Mouse (Mus musculus) heart, embryonic 11.5 days (tissue): ENCODE data around the gene Fam173b. TPM values are rescaled to one million over a fixed set of nuclear protein-coding genes. Genes with fewer than 3 reads are reported as not detected.

Experiments used
- ATAC-seq: fragments of 200-750 bp; cut with Nextera tagmentation; replicated peaks from 2 replicates; pipeline ENCODE4 v1.8.0; 2017; ENCODE audit warnings: moderate library complexity; ENCODE audit not compliant: insufficient number of reproducible peaks, low FRiP score, low TSS enrichment
- H3K27ac ChIP-seq: fragments of 300-500 bp; sonication (generic); 2 replicates; pipeline ENCODE4 v1.5.1; 2014; ENCODE audit warnings: mild to moderate bottlenecking, low read depth, low read length
- H3K27me3 ChIP-seq: fragments of 300-500 bp; sonication (generic); 2 replicates; pipeline ENCODE4 v1.6.1; 2014; ENCODE audit warnings: mild to moderate bottlenecking, low read length, mixed read lengths; ENCODE audit not compliant: control insufficient read depth, insufficient read depth
- H3K36me3 ChIP-seq: fragments of 300-500 bp; sonication (generic); 2 replicates; pipeline ENCODE4 v1.6.1; 2014; ENCODE audit warnings: mild to moderate bottlenecking, low read length, moderate library complexity, mixed read lengths; ENCODE audit not compliant: control insufficient read depth, insufficient read depth
- H3K4me1 ChIP-seq: fragments of 300-500 bp; sonication (generic); 2 replicates; pipeline ENCODE4 v1.6.1; 2014; ENCODE audit warnings: low read length; ENCODE audit not compliant: control insufficient read depth, insufficient read depth
- H3K4me2 ChIP-seq: fragments of 300-500 bp; sonication (generic); 2 replicates; pipeline ENCODE4 v1.6.1; 2014; ENCODE audit warnings: mild to moderate bottlenecking, moderate library complexity
- H3K4me3 ChIP-seq: fragments of 300-500 bp; sonication (generic); 2 replicates; pipeline ENCODE4 v1.5.1; 2014; ENCODE audit warnings: low read depth, low read length
- H3K9ac ChIP-seq: fragments of 300-500 bp; sonication (generic); 2 replicates; pipeline ENCODE4 v1.6.1; 2014; ENCODE audit warnings: mild to moderate bottlenecking, low read depth, low read length, moderate library complexity
- H3K9me3 ChIP-seq: fragments of 300-500 bp; sonication (generic); replicated peaks from 2 replicates; pipeline ENCODE4 v1.6.1; 2016; ENCODE audit warnings: low read length; ENCODE audit not compliant: control insufficient read depth
- WGBS: fragments of 180-500 bp; shearing (Covaris S2); extraction: QIAGEN DNeasy Blood & Tissue Kit; methylation state at CpG from one replicate; pipeline ENCODE4 v1.1.7; 2014; ENCODE audit not compliant: insufficient replicate concordance; 5-methylcytosine and 5-hydroxymethylcytosine counted together
- polyA plus RNA-seq: library from polyadenylated mRNA; unstranded; fragments of >200 nt; fragmentation: Nextera tagmentation; extraction: Ambion mirVana; gene quantifications from 2 replicates; pipeline ENCODE4 v1.2.1, GENCODE M21; 2014

The Fam173b gene
- polyA plus RNA-seq, 1 experiment from 2014 or later: 16.1 TPM

DNA sequence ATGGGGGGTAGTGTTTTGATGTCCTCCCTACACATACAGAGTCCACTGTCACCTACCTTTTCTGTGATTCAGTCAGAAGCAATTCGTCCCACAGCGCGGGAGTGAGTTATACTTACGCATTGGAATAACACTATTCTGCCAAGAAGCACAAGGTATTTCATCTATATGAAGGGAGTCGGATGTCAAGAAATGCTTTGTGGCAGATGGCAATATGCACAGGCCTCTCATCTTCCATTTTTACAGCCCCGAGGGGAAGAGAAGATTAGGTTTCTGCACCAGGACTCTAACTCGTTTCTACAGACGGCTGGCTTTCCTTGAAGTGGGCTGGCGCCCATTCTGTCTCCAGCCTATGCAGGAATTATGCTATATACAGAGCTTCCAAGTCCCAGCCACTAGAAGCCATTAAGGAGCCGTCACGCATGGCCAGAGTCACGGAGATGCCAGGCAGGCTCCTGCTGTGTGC, 29.8 kb downstream of the Fam173b start:
- 81% methylated on average over 12 of the region's 12 CpGs for WGBS
- H3K4me3 ChIP-seq: no peak overlapping the region
- H3K27me3 ChIP-seq: no peaks in the 10 kb centered on the region
- H3K4me1 ChIP-seq: no peaks in the 10 kb centered on the region
- no peaks in the 10 kb centered on the region for H3K36me3 ChIP-seq
- ATAC-seq: no peak
- H3K9ac ChIP-seq: no peak overlapping the region
- no peaks in the 10 kb centered on the region for H3K9me3 ChIP-seq
- H3K27ac ChIP-seq: no peak overlapping the region
- no peak overlapping the region for H3K4me2 ChIP-seq

DNA sequence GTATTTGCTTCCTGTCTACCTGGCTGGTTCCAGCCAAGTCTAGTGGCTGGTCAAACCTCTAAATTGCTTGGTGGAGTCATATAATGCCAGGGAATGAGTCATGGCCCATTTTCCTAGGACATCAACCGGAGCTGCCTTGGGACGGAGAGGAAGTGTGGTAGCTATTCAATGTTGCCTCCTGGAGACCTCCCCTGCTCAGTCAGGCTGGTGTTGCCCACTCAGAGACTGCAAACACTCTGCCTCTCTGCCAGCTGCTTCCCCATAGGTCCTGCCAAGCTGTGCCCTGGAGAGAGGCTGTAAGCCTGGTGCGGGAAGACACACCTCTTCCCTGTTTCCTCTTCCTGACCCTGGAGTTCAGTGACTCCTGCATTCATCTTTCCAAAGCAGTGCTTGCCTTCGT, 30.8 kb downstream of the Fam173b start:
- Histone ChIP-seq H3K9ac (no peak overlapping the region), H3K4me2 (no peak overlapping the region), H3K9me3 (no peaks in the 10 kb centered on the region), H3K27me3 (no peaks in the 10 kb centered on the region), H3K4me3 (no peak overlapping the region), H3K36me3 (no peaks in the 10 kb centered on the region), H3K4me1 (no peaks in the 10 kb centered on the region), H3K27ac (no peak overlapping the region)
- 80% methylated on average over 4 of the region's 4 CpGs for WGBS
- ATAC-seq: no peak

DNA sequence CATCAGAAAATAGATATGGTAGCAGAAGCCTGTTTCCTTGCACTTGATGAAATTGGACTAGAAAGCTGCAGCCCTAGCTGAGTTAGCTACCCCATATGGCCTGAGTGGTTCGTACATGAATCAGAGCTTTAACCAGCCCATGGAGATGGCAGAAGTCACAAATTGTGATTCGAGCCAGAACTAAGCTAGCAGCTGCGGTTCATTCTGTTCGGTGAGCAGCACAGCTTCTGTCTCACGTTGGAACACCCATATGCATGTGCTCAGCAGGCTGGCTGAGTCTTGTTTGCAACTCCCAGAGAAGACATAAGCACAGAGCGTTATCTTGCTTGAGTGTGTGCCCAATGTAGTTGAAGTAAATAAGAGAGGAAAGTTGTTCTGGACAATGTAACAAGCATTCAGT, 32.9 kb downstream of the Fam173b start:
- WGBS: 87% methylated on average over 6 of the region's 6 CpGs
- no peak for ATAC-seq

DNA sequence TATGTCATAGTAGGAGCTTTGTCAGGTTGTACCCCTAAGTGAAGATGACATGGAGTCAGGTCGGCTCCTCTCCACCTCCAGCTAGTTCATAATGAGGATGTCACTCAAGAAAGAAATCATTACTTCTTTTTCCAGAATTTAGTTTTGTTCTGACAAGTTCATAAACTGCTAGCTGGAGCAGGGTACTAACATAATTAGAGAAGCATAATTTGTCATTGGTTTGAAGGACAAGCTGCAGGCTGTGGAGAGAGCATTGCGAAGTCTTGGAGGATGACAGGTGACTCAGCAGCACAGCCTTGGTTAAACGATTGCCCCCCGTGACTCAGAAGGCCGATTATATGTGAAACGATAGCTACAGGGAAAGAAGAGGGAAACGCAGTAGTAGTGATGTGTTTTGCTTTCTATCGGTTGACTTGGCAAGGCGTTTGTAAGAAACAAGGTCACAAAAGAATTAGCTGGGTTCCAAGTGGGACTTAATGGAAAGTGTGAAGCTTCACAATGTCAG, 34.5 kb downstream of the Fam173b start:
- Histone ChIP-seq H3K36me3 (no peaks in the 10 kb centered on the region), H3K4me3 (no peak overlapping the region), H3K27me3 (no peaks in the 10 kb centered on the region), H3K4me1 (no peaks in the 10 kb centered on the region), H3K27ac (no peak overlapping the region), H3K9ac (no peak overlapping the region), H3K4me2 (no peak overlapping the region), H3K9me3 (no peaks in the 10 kb centered on the region)
- ATAC-seq: no peak
- 81% methylated on average over 9 of the region's 9 CpGs for WGBS

More for the DNA sequence above, 32.9 kb downstream of the Fam173b start:
- H3K4me1 ChIP-seq: no peaks in the 10 kb centered on the region
- no peak overlapping the region for H3K9ac ChIP-seq
- H3K36me3 ChIP-seq: no peaks in the 10 kb centered on the region
- no peaks in the 10 kb centered on the region for H3K9me3 ChIP-seq
- no peak overlapping the region for H3K27ac ChIP-seq
- H3K4me2 ChIP-seq: no peak overlapping the region
- no peaks in the 10 kb centered on the region for H3K27me3 ChIP-seq
- no peak overlapping the region for H3K4me3 ChIP-seq

DNA sequence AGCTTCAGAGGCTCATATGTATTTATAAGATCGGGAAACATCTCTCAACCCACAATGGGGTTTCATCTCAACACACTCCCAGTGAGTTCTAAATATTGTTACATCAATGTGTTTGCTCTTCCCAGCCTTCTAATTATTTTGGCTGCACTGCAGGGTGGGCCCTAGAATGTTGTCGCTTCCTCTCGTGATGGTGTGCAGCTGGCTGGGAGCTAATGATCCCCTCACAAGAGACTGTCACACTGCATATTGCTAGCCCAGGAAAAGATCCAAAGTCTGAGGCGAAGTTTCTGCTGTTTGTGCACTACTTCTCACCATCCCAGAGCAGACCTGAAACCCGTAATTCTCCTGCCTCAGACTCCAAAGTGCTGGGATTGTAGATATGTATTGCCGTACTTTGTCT, 45.6 kb downstream of the Fam173b start:
- no peaks in the 10 kb centered on the region for H3K36me3 ChIP-seq
- no peaks in the 10 kb centered on the region for H3K4me1 ChIP-seq
- no peak overlapping the region for H3K9ac ChIP-seq
- WGBS: 76% methylated on average over 6 of the region's 6 CpGs
- H3K27me3 ChIP-seq: no peaks in the 10 kb centered on the region
- H3K4me3 ChIP-seq: no peak overlapping the region
- H3K9me3 ChIP-seq: no peaks in the 10 kb centered on the region
- no peak overlapping the region for H3K27ac ChIP-seq
- no peak overlapping the region for H3K4me2 ChIP-seq
- ATAC-seq: no peak

DNA sequence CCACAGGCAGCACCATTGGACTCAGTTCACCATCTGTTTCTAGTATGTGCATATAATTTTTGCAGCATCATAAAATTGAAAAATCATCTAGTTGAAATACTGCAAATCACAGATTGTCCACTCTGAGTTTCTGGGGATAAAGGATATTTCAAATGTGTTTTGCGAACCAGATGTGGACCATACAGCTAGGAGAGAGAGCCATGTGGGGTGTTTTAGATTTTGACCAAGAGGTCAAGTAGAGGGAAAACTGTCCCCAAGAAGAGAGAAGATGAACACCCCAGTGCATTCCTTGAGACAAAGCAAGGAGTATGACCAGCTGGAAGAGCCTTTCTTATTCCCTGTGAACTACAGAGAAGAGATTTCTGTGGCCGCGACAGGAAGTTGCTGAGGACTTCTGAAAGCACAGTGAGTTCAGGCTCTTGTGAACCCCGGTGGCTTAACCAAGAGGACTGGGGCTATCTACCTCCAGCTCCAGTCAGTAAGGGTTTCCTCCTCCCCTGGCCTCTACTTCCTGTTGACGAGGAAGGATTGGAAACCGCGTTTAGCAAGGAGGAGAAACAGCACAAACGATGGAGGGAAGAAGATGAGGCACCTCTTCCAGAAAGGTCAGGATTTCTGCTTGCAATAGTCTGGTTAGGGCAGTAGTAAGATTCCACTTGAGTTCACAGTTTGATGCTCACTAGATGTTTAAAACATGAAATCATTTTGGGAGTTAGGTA, 46.4 kb downstream of the Fam173b start:
- no peak overlapping the region for H3K4me2 ChIP-seq

DNA sequence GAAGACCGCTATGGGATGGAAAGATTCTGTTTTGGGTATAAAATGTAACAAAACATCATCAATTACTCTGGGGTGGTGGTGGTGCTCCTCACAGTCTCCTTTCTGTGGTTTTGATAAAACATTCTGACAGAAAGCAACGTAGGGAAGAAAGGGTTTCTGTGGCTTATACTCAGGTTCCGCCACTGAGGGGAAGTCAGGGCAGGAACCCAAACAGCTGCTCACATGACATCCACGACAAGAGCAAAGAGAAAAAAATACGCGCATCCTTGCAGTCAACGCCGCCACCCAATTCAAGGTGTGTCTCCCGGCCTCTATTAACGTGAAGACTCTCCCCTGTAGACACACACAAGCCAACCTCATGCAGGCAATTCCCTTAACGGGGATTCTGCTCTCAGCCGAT, 48.0 kb downstream of the Fam173b start:
- 89% methylated on average over 12 of the region's 12 CpGs for WGBS
- H3K9me3 ChIP-seq: no peaks in the 10 kb centered on the region
- no peak for ATAC-seq
- H3K4me1 ChIP-seq: no peaks in the 10 kb centered on the region
- no peak overlapping the region for H3K4me3 ChIP-seq
- no peak overlapping the region for H3K4me2 ChIP-seq
- no peak overlapping the region for H3K9ac ChIP-seq
- no peaks in the 10 kb centered on the region for H3K27me3 ChIP-seq
- no peak overlapping the region for H3K27ac ChIP-seq
- no peaks in the 10 kb centered on the region for H3K36me3 ChIP-seq

More for the DNA sequence above, 46.4 kb downstream of the Fam173b start:
- no peak overlapping the region for H3K4me3 ChIP-seq
- no peaks in the 10 kb centered on the region for H3K27me3 ChIP-seq
- no peaks in the 10 kb centered on the region for H3K9me3 ChIP-seq
- WGBS: 65% methylated on average over 8 of the region's 8 CpGs
- H3K9ac ChIP-seq: no peak overlapping the region
- no peak overlapping the region for H3K27ac ChIP-seq
- H3K36me3 ChIP-seq: no peaks in the 10 kb centered on the region
- no peak for ATAC-seq
- H3K4me1 ChIP-seq: no peaks in the 10 kb centered on the region

DNA sequence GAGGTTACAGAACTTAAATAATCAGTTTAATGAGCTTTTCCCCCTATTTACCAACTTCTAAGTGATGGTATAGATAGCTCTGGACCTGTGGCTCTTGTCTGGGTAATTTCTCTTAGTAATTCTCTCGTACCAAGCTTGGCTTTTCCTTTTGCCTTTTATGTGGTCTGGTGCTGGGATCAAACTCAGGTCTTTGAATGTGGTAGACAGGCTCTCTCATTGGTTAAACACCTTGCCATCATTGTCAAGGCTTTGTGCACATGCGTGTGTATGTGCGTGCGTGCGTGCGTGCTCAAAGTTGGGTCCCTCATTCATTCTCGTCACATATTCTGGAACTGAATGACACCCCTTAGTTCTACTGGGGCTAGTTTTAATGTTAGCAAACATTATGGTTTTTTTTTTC, 49.2 kb downstream of the Fam173b start:
- Histone ChIP-seq H3K4me2 (no peak overlapping the region), H3K9ac (no peak overlapping the region), H3K4me3 (no peak overlapping the region), H3K27me3 (no peaks in the 10 kb centered on the region), H3K36me3 (no peaks in the 10 kb centered on the region), H3K27ac (no peak overlapping the region), H3K9me3 (no peaks in the 10 kb centered on the region), H3K4me1 (no peaks in the 10 kb centered on the region)
- no peak for ATAC-seq
- 91% methylated on average over 7 of the region's 7 CpGs for WGBS
